27 mouse cellular contexts compared by ENCODE assay signal in the genomic region with DNA sequence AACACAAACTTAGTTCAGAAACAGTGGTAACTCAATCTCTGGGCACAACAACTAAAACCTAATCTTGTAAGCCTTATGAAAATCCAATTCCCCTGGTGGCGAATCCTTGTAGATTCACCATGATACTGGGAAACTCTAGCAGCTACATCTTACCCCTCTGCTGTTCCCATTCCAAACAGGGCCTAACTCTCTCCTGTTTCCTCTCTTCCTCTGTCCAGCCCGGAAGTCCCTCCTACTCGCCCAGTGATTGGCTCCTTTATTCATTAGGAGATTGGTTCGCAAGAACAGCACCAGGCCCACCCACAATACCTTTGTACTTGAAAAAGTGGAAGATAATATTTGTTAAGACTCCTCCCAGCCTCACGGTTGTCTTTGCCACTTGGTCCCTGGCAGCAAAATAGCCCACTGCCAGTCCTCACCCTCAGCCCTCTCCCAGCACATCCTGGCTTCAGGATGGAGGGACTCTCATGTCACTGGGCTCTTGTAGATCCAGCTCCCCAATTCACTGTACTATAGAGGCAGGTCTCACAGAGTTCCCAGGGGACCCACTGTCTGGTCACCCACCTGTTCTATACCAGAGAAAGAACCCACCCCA.
"Had no signal": no experiment of that assay in that cellular context is flagged by ENCODE, and none has a peak within 500 bp of the region (broad histone marks: within the 10 kb centered on the region; RNA-seq: fewer than 3 reads in every experiment).

No protein-coding gene starts in this region.

- H3K27me3 ChIP-seq: embryonic facial prominence, embryonic 12.5 days; embryonic facial prominence, embryonic 13.5 days; embryonic facial prominence, embryonic 15.5 days; forebrain, embryonic 12.5 days; forebrain, embryonic 15.5 days had no signal

- H3K9ac ChIP-seq: embryonic facial prominence, embryonic 12.5 days; embryonic facial prominence, embryonic 13.5 days; embryonic facial prominence, embryonic 15.5 days; forebrain, embryonic 12.5 days; forebrain, embryonic 13.5 days; forebrain, embryonic 15.5 days; forebrain, postnatal 0 days had no signal

- H3K27ac ChIP-seq: embryonic facial prominence, embryonic 10.5 days; embryonic facial prominence, embryonic 12.5 days; embryonic facial prominence, embryonic 13.5 days; embryonic facial prominence, embryonic 15.5 days; forebrain, embryonic 10.5 days; forebrain, embryonic 12.5 days; forebrain, embryonic 13.5 days; forebrain, embryonic 15.5 days; gastrocnemius, adult 2 months; heart, adult 2 months had no signal

- H3K4me3 ChIP-seq: embryonic facial prominence, embryonic 10.5 days; embryonic facial prominence, embryonic 12.5 days; embryonic facial prominence, embryonic 13.5 days; embryonic facial prominence, embryonic 15.5 days; erythroblast, embryonic 14.5 days; forebrain, embryonic 10.5 days; forebrain, embryonic 12.5 days; forebrain, embryonic 13.5 days; forebrain, embryonic 15.5 days; gastrocnemius, adult 2 months; heart, adult 2 months had no signal

- DNase-seq: cerebellum, adult 9-10 months; cerebellum, adult 9-11 months; cerebellum, postnatal 10 days; cerebellum, postnatal 14 days; cerebellum, postnatal 25 days; cerebellum, postnatal 36 days; embryo, embryonic 11 days; forebrain, postnatal 0 days; gastrocnemius, adult 2 months; gastrocnemius, postnatal 10 days; gastrocnemius, postnatal 14 days; gastrocnemius, postnatal 25 days; gastrocnemius, postnatal 36 days; heart, adult 11 months; heart, adult 18-20 months; heart, adult 2 months had no signal

- H3K36me3 ChIP-seq: embryonic facial prominence, embryonic 10.5 days; embryonic facial prominence, embryonic 12.5 days; embryonic facial prominence, embryonic 15.5 days; forebrain, embryonic 10.5 days; forebrain, embryonic 12.5 days; forebrain, embryonic 15.5 days had no signal

- H3K9me3 ChIP-seq: embryonic facial prominence, embryonic 10.5 days; embryonic facial prominence, embryonic 12.5 days; embryonic facial prominence, embryonic 13.5 days; embryonic facial prominence, embryonic 15.5 days; forebrain, embryonic 10.5 days; forebrain, embryonic 12.5 days; forebrain, embryonic 13.5 days; forebrain, embryonic 15.5 days had no signal

- H3K4me2 ChIP-seq: embryonic facial prominence, embryonic 12.5 days; embryonic facial prominence, embryonic 13.5 days; embryonic facial prominence, embryonic 15.5 days; forebrain, embryonic 12.5 days; forebrain, embryonic 13.5 days; forebrain, embryonic 15.5 days had no signal

- ATAC-seq: forebrain, embryonic 13.5 days; forebrain, embryonic 14.5 days; forebrain, embryonic 15.5 days; forebrain, embryonic 16.5 days; forebrain, postnatal 0 days had no signal
